Mouse (Mus musculus) heart, adult 2 months (tissue): ENCODE measurements at regions not wholly inside any gene's neighbourhood (a gene's known extent, or its start where the extent isn't known, plus 50 kb on each side); places are given as distances from the start of the nearest gene placed in this dataset.

ENCODE experiments used
- DNase-seq, 2 experiments: peaks; one replicate each; pipeline ENCODE4 v3.0.0; 2021
- H3K27ac ChIP-seq: fragments of 200-600 bp; 2 replicates; pipeline ENCODE4 v1.8.1; 2022
- H3K27me3 ChIP-seq: fragments of 200-500 bp; 2 replicates; pipeline ENCODE4 v1.6.1; 2012; ENCODE audit warnings: mild to moderate bottlenecking, low read length, inconsistent platforms, mixed read lengths; ENCODE audit not compliant: control insufficient read depth, insufficient read depth
- H3K36me3 ChIP-seq: fragments of 200-500 bp; 2 replicates; pipeline ENCODE4 v1.6.1; 2012; ENCODE audit warnings: low read length, inconsistent platforms; ENCODE audit not compliant: control insufficient read depth, insufficient read depth
- H3K4me1 ChIP-seq: fragments of 200-500 bp; 2 replicates; pipeline ENCODE4 v1.6.1; 2011; ENCODE audit warnings: low read length; ENCODE audit not compliant: control insufficient read depth, insufficient read depth
- H3K4me3 ChIP-seq: fragments of 200-600 bp; 2 replicates; pipeline ENCODE4 v1.8.1; 2022
- H3K79me2 ChIP-seq: fragments of 200-500 bp; replicated peaks from 2 replicates; pipeline ENCODE4 v1.6.1; 2012; ENCODE audit warnings: mild to moderate bottlenecking, inconsistent platforms, low read length, moderate library complexity, mixed read lengths; ENCODE audit not compliant: control insufficient read depth, insufficient read depth
- H3K9ac ChIP-seq: fragments of 200-500 bp; 2 replicates; pipeline ENCODE4 v1.6.1; 2012; ENCODE audit warnings: low read depth, mild to moderate bottlenecking, control low read depth, inconsistent platforms, low read length, mixed read lengths
- CTCF ChIP-seq: fragments of 200-600 bp; IDR thresholded peaks from 2 replicates; pipeline ENCODE4 v1.8.1; 2022; ENCODE audit warnings: antibody characterized with exemption, mild to moderate bottlenecking, moderate library complexity
- EP300 ChIP-seq: fragments of 200-500 bp; IDR thresholded peaks from 2 replicates; pipeline ENCODE4 v1.6.1; 2011; ENCODE audit warnings: low read depth, low read length, control low read depth; ENCODE audit not compliant: insufficient read depth
- POLR2A ChIP-seq: fragments of 200-500 bp; IDR thresholded peaks from 2 replicates; pipeline ENCODE4 v1.6.1; 2011; ENCODE audit warnings: mild to moderate bottlenecking, low read depth, low read length, control low read depth; ENCODE audit not compliant: insufficient read depth
- WGBS: fragments of 180-500 bp; shearing (Covaris S2); methylation state at CpG from one replicate; pipeline ENCODE4 v1.1.7; 2018; 5-methylcytosine and 5-hydroxymethylcytosine counted together
- intact Hi-C: fragments of 180-260 bp; cut with DNase I; formaldehyde crosslinking; loops from one replicate; pipeline ENCODE4 v1.15.1; 2025

GRCm38 (mm10) chr10:91260416-91260815, 79.3 kb upstream of the Tmpo start:
- intact Hi-C loops: no loop called here
- H3K27ac ChIP-seq: no peak overlapping the region
- no peaks in the 10 kb centered on the region for H3K79me2 ChIP-seq
- 94% methylated on average over 10 of the region's 10 CpGs for WGBS
- H3K9ac ChIP-seq: no peak overlapping the region
- TF ChIP-seq EP300 (no peak), POLR2A (no peak), CTCF (no peak)
- no peaks in the 10 kb centered on the region for H3K27me3 ChIP-seq
- H3K4me1 ChIP-seq: no peaks in the 10 kb centered on the region
- no peak for DNase-seq
- H3K4me3 ChIP-seq: no peak overlapping the region
- no peaks in the 10 kb centered on the region for H3K36me3 ChIP-seq

- no peak for TF ChIP-seq EP300
- TF ChIP-seq POLR2A: no peak
- TF ChIP-seq CTCF: no peak
- H3K27ac ChIP-seq: no peak overlapping the region
- WGBS: 49% methylated on average over 18 of the region's 18 CpGs
- no peaks in the 10 kb centered on the region for H3K4me1 ChIP-seq
- peak in 1 of 2 experiments; percentile 32 for DNase-seq
- H3K4me3 ChIP-seq: peak overlapping the region; percentile 5; the same call in 1 of the 2 replicates
- intact Hi-C loops: no loop called here
- H3K27me3 ChIP-seq: no peaks in the 10 kb centered on the region
- no peaks in the 10 kb centered on the region for H3K36me3 ChIP-seq
- H3K9ac ChIP-seq: no peak overlapping the region
- H3K79me2 ChIP-seq: no peaks in the 10 kb centered on the region
Observed at GRCm38 (mm10) chr10:91249681-91250195, 68.6 kb upstream of the Tmpo start.

GRCm38 (mm10) chr10:91244297-91244696, 63.2 kb upstream of the Tmpo start:
- no peak overlapping the region for H3K4me3 ChIP-seq
- peaks cover 16% of the 10 kb centered on the region for H3K4me1 ChIP-seq
- H3K27me3 ChIP-seq: no peaks in the 10 kb centered on the region
- peaks cover 7% of the 10 kb centered on the region for H3K36me3 ChIP-seq
- WGBS: 49% methylated on average over 3 of the region's 3 CpGs
- TF ChIP-seq CTCF (peak; percentile 71), EP300 (no peak)
- intact Hi-C loops: loop anchor here (5.0 kb wide), 1 partner anchor 182 kb away; no protein-coding TSS in a partner anchor
- no peaks in the 10 kb centered on the region for H3K79me2 ChIP-seq
- H3K27ac ChIP-seq: no peak overlapping the region
- no peak for DNase-seq
- H3K9ac ChIP-seq: no peak overlapping the region

- intact Hi-C loops: loop anchor here (5.0 kb wide), 1 partner anchor 180 kb away; no protein-coding TSS in a partner anchor
- H3K27ac ChIP-seq: peak overlapping the region; percentile 69
- no peak for TF ChIP-seq POLR2A
- TF ChIP-seq CTCF: no peak
- TF ChIP-seq EP300: no peak
- H3K4me1 ChIP-seq: peaks cover 16% of the 10 kb centered on the region
- DNase-seq: no peak
- no peak overlapping the region for H3K9ac ChIP-seq
- 76% methylated on average over 5 of the region's 5 CpGs for WGBS
- H3K27me3 ChIP-seq: no peaks in the 10 kb centered on the region
- no peaks in the 10 kb centered on the region for H3K79me2 ChIP-seq
- no peak overlapping the region for H3K4me3 ChIP-seq
- H3K36me3 ChIP-seq: peaks cover 7% of the 10 kb centered on the region
Observed at GRCm38 (mm10) chr10:91242491-91243046, 61.5 kb upstream of the Tmpo start.

- H3K4me1 ChIP-seq: peaks cover 17% of the 10 kb centered on the region
- peak overlapping the region; percentile 69 for H3K27ac ChIP-seq
- intact Hi-C loops: loop anchor here (5.0 kb wide), 1 partner anchor 179 kb away; no protein-coding TSS in a partner anchor
- H3K9ac ChIP-seq: peak overlapping the region; percentile 8
- 11% methylated on average over 7 of the region's 7 CpGs for WGBS
- H3K27me3 ChIP-seq: no peaks in the 10 kb centered on the region
- no peak for TF ChIP-seq EP300
- no peak for TF ChIP-seq POLR2A
- TF ChIP-seq CTCF: no peak
- peak; percentile 44 to 57 for DNase-seq
- H3K36me3 ChIP-seq: peaks cover 7% of the 10 kb centered on the region
- H3K79me2 ChIP-seq: no peaks in the 10 kb centered on the region
- no peak overlapping the region for H3K4me3 ChIP-seq
Observed at GRCm38 (mm10) chr10:91241611-91242005, 60.5 kb upstream of the Tmpo start.

GRCm38 (mm10) chr10:91240856-91241610, 59.9 kb upstream of the Tmpo start:
- H3K4me1 ChIP-seq: peaks cover 17% of the 10 kb centered on the region
- H3K36me3 ChIP-seq: peaks cover 7% of the 10 kb centered on the region
- no peaks in the 10 kb centered on the region for H3K27me3 ChIP-seq
- H3K79me2 ChIP-seq: no peaks in the 10 kb centered on the region
- TF ChIP-seq EP300: 0 out of 2 replicates have a peak, but pooled peaks have one; percentile 12
- no peak for TF ChIP-seq CTCF
- TF ChIP-seq POLR2A: no peak
- 17% methylated on average over 10 of the region's 10 CpGs for WGBS
- intact Hi-C loops: loop anchor here (5.0 kb wide), 1 partner anchor 179 kb away; no protein-coding TSS in a partner anchor
- H3K9ac ChIP-seq: no peak overlapping the region; the same call in 1 of the 2 replicates
- peak overlapping the region; percentile 69 for H3K27ac ChIP-seq
- peak; percentile 70 to 83 for DNase-seq
- H3K4me3 ChIP-seq: no peak overlapping the region
